Mouse (Mus musculus) bone marrow, adult 2 months (tissue): ENCODE measurements around the gene Cfap61. TPM values are rescaled to one million over a fixed set of nuclear protein-coding genes. Genes with fewer than 3 reads are reported as not detected.

Source experiments
- H3K27ac ChIP-seq: fragments of 200-500 bp; 2 replicates; pipeline ENCODE4 v1.5.1; 2012; ENCODE audit warnings: low read depth, mild to moderate bottlenecking, control low read depth, inconsistent platforms, low read length; ENCODE audit not compliant: control insufficient read depth, poor library complexity, insufficient read depth
- H3K4me1 ChIP-seq: fragments of 200-500 bp; 2 replicates; pipeline ENCODE4 v1.6.1; 2011; ENCODE audit warnings: low read length; ENCODE audit not compliant: control insufficient read depth, insufficient read depth
- H3K4me3 ChIP-seq: fragments of 200-500 bp; replicated peaks from 2 replicates; pipeline ENCODE3; 2011; ENCODE audit warnings: mild to moderate bottlenecking, low read depth, low read length, control low read depth; ENCODE audit not compliant: control insufficient read depth
- CTCF ChIP-seq: fragments of 200-500 bp; IDR thresholded peaks from 2 replicates; pipeline ENCODE4 v1.5.1; 2011; ENCODE audit warnings: low read length, control low read depth; ENCODE audit not compliant: control insufficient read depth, insufficient read depth
- POLR2A ChIP-seq: fragments of 200-500 bp; IDR thresholded peaks from 2 replicates; pipeline ENCODE4 v1.6.1; 2011; ENCODE audit warnings: low read depth, mild to moderate bottlenecking, control low read depth, low read length, borderline replicate concordance; ENCODE audit not compliant: control insufficient read depth
- WGBS: fragments of 180-500 bp; shearing (Covaris S2); methylation state at CpG from one replicate; pipeline ENCODE4 v1.1.7; 2018; 5-methylcytosine and 5-hydroxymethylcytosine counted together
- polyA plus RNA-seq: library from polyadenylated mRNA; stranded (reverse); fragments of >200 nt; gene quantifications from 2 replicates; pipeline ENCODE4 v1.2.4, GENCODE M21; 2011; ENCODE audit warnings: low replicate concordance; ENCODE audit not compliant: missing spikeins, insufficient read depth, insufficient read length

Cfap61 gene
- polyA plus RNA-seq, 1 experiment = not detected

GRCm38 (mm10) chr2:146099838-146100237 is 165.3 kb downstream of the Cfap61 start:
- no peak overlapping the region for H3K4me3 ChIP-seq
- H3K4me1 ChIP-seq = no peaks in the 10 kb centered on the region; the same call in 1 of the 2 replicates
- no peak overlapping the region for H3K27ac ChIP-seq
- TF ChIP-seq POLR2A (no peak), CTCF (no peak)
- WGBS = 46% methylated on average over 3 of the region's 3 CpGs

DNA sequence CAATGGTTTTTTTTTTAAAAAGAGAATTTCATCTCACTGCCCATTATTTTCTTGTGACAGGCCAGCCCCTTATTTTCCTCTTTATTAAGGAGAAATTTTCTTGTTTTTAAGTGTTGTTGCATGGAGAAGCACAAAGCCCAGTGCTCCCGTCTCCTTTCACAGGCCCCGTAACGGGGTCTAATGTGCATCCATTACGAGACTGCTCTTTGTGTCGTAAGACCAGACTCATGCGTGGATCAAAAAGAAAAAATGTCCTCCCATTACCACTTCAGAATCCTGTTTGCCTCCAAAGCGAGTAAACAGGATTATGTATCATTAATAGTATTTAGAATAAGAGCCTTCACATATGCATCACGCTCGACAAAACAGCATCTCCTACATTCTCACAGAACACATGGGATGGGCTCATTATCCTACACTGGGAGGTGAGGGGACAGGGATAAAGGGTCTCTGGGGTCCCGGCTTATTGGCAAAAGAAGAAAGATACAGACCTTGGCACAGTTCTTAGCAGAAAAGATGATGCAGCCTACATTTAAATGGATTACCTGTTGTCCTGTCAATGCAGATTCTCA is 166.0 kb downstream of the Cfap61 start:
- no peak overlapping the region for H3K27ac ChIP-seq

GRCm38 (mm10) chr2:146102600-146102999 is 168.0 kb downstream of the Cfap61 start:
- no peak overlapping the region for H3K4me3 ChIP-seq
- no peak overlapping the region for H3K27ac ChIP-seq
- 87% methylated on average over 3 of the region's 3 CpGs for WGBS
- H3K4me1 ChIP-seq = no peaks in the 10 kb centered on the region; the same call in 1 of the 2 replicates
- TF ChIP-seq POLR2A = no peak
- TF ChIP-seq CTCF = no peak

More for the DNA sequence above, 166.0 kb downstream of the Cfap61 start:
- TF ChIP-seq POLR2A = no peak
- no peak for TF ChIP-seq CTCF
- Histone ChIP-seq H3K4me1 (no peaks in the 10 kb centered on the region; the same call in 1 of the 2 replicates), H3K4me3 (no peak overlapping the region)
- 86% methylated on average over 10 of the region's 10 CpGs for WGBS

DNA sequence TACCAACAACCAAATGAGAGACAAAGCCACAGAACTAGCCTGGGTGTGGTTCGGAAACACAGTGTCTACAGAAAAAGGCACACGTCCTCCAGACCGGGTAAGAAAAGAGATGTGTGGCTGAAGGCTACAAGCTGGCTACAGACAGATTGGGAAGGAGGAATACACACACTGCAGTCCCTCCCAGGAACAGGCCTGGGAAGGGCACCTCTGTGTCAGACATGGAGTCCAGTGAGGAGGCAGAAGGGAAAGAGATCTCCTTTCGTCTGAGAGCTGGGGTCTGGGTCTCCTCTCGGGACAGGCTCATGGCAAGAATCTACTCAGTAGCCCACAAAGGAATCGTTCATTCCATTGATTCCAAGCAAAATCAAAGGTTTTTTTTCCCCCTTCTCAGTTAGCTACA is 170.8 kb downstream of the Cfap61 start:
- Histone ChIP-seq H3K4me3 (no peak overlapping the region), H3K27ac (no peak overlapping the region), H3K4me1 (no peaks in the 10 kb centered on the region; the same call in 1 of the 2 replicates)
- TF ChIP-seq POLR2A (no peak), CTCF (no peak)
- WGBS = 79% methylated on average over 6 of the region's 6 CpGs

DNA sequence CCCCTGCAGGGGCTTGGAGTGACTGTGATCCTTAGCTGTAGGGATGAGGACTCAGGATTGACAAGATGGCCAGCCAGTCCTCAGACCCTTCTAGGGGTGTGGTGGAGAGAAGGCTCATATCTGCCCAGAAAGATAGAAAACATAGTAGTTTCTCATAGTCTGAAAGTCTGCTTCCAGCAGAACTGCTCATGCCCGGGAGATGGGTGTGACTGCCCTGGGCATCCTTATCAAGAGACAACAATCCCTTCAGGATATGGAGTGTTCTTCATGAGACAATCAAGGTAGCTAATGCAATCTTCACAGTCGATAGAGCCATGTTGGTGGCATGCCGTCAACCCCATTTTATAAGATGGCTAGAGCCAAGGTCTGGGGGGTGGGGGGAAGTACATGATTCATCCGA is 173.4 kb downstream of the Cfap61 start:
- WGBS = 76% methylated on average over 4 of the region's 4 CpGs
- Histone ChIP-seq H3K27ac (no peak overlapping the region), H3K4me3 (no peak overlapping the region), H3K4me1 (no peaks in the 10 kb centered on the region)
- TF ChIP-seq CTCF (no peak), POLR2A (no peak)

GRCm38 (mm10) chr2:146109921-146110320 is 175.3 kb downstream of the Cfap61 start:
- WGBS = 80% methylated on average over 9 of the region's 9 CpGs

DNA sequence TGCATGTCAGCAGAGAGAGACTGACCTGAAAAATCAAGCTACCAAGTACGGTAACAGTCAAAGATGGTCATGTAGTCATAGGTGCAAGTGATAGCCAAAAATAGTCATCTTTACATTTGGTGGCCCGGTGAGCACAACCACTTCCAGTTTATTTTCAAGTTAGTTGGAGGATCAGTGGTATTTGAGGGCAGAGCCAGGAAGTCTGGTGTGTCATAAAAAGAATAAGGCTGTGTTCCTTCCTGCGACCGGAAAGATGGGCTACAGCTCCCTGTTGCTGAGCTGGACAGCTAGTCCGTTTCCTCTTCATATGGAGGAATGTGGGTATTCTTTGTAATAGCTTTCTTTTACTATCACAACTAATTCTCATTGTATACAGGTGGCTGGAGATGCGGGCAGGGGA is 181.7 kb downstream of the Cfap61 start:
- no peak overlapping the region for H3K27ac ChIP-seq
- TF ChIP-seq POLR2A (no peak), CTCF (no peak)
- no peak overlapping the region for H3K4me3 ChIP-seq
- WGBS = 13% methylated on average over 6 of the region's 6 CpGs
- H3K4me1 ChIP-seq = no peaks in the 10 kb centered on the region; the same call in 1 of the 2 replicates

More at GRCm38 (mm10) chr2:146109921-146110320, 175.3 kb downstream of the Cfap61 start:
- no peak for TF ChIP-seq CTCF
- TF ChIP-seq POLR2A = no peak
- Histone ChIP-seq H3K4me3 (no peak overlapping the region), H3K27ac (no peak overlapping the region), H3K4me1 (no peaks in the 10 kb centered on the region)

GRCm38 (mm10) chr2:146116726-146117125 is 182.1 kb downstream of the Cfap61 start:
- Histone ChIP-seq H3K4me1 (no peaks in the 10 kb centered on the region; the same call in 1 of the 2 replicates), H3K27ac (no peak overlapping the region), H3K4me3 (no peak overlapping the region)
- no peak for TF ChIP-seq CTCF
- TF ChIP-seq POLR2A = no peak
- 64% methylated on average over 5 of the region's 5 CpGs for WGBS
